Mouse (Mus musculus) lung, postnatal 0 days (tissue): ENCODE measurements at regions not wholly inside any gene's neighbourhood (a gene's known extent, or its start where the extent isn't known, plus 50 kb on each side); places are given as distances from the start of the nearest gene placed in this dataset.

Experiments used
- CTCF ChIP-seq: IDR thresholded peaks from 2 replicates; pipeline ENCODE4 v1.5.1; 2016; ENCODE audit warnings: antibody characterized with exemption, mild to moderate bottlenecking
- EP300 ChIP-seq: IDR thresholded peaks from 2 replicates; pipeline ENCODE4 v1.6.1; 2016; ENCODE audit warnings: antibody characterized with exemption, mild to moderate bottlenecking, control low read depth

- TF ChIP-seq CTCF (no peak), EP300 (no peak)
Observed at GRCm38 (mm10) chr1:75680366-75680765, 134.3 kb downstream of the Slc4a3 start.
